Comparison of ENCODE assay signal across 30 mouse cellular contexts in the genomic region with DNA sequence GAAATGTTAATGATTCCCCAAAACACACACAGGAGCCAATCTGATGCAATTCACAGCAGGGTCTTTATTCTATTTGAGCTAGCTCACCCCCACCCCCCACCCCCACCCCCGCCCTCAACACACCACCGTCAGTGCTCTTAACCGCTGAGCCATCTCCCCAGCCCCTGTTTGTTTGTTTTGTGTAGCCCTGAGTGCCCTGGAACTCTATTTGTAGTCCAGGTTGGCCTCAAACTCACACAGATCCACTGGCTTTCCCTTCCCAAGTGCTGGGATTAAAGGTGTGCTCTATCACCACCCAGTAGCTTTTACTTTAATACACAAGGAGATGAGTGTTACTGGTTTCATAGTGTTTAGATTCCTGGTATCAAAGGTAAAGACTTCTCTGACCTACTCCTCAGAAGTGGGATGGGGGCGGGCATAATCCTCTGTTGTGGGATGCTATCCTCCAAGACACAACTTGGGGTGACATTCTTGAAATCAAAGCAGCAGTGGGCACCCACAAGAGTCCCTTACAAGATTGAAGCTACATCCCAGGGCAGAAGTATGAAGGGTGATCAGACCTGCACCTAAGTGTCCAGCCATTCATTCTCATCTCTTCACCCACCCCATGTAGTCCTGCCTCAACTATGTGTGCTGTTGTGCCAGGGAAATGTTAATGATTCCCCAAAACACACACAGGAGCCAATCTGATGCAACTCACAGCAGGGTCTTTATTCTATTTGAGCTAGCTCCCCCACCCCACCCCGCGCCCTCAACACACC. TPM values are rescaled to one million over a fixed set of nuclear protein-coding genes. Genes with fewer than 3 reads are reported as not detected.
DNase-seq lines count a peak whose midpoint lies in the region; ATAC-seq and TF ChIP-seq lines count a peak whose summit lies in the region.
"Had no signal": no experiment of that assay in that cellular context is flagged by ENCODE, and none has a peak within 500 bp of the region (broad histone marks: within the 10 kb centered on the region; RNA-seq: fewer than 3 reads in every experiment).

No protein-coding gene starts in this region.

- H3K36me3 ChIP-seq in heart, embryonic 10.5 days: no peaks in the 10 kb centered on the region
- no peaks in the 10 kb centered on the region for H3K36me3 ChIP-seq in liver, embryonic 12.5 days
- no peaks in the 10 kb centered on the region for H3K36me3 ChIP-seq in liver, embryonic 14.5 days (replicated peaks; ENCODE audit: control insufficient read depth, insufficient read depth, low read depth)
- H3K36me3 ChIP-seq in liver, postnatal 0 days (replicated peaks; ENCODE audit: insufficient read depth, low read length): no peaks in the 10 kb centered on the region
- H3K36me3 ChIP-seq: embryonic facial prominence, embryonic 10.5 days; embryonic facial prominence, embryonic 13.5 days; forebrain, embryonic 10.5 days; heart, embryonic 12.5 days; heart, embryonic 15.5 days had no signal

- DNase-seq in heart, embryonic 10.5 days (ENCODE audit: low spot score): peak; percentile 69
- no peak for DNase-seq in heart, adult 8-10 months (ENCODE audit: low spot score)
- no peak for DNase-seq in liver, embryonic 14.5 days (ENCODE audit: low read depth in 3 of 3, low spot score in 3 of 3)
- DNase-seq in liver, postnatal 0 days: no peak
- DNase-seq in adrenal gland, adult (ENCODE audit: inconsistent age in 2 of 2, low spot score in 1 of 2): no peak
- no peak for DNase-seq in neural tube, embryonic 10.5 days (ENCODE audit: extremely low spot score, low spot score)
- DNase-seq: adrenal gland, adult 8-10 months; adrenal gland, postnatal 25 days; cerebellum, adult 11-12 months; cerebellum, adult 8-10 months; cerebellum, postnatal 10 days; cerebellum, postnatal 36 days; embryo, embryonic 11 days; gastrocnemius, postnatal 14 days; heart, adult 2 months; heart, postnatal 10 days; heart, postnatal 4 days had no signal

- no peak overlapping the region for H3K9ac ChIP-seq in liver, embryonic 12.5 days
- H3K9ac ChIP-seq in liver, embryonic 14.5 days (replicated peaks): no peak overlapping the region
- no peak overlapping the region for H3K9ac ChIP-seq in liver, postnatal 0 days (replicated peaks)
- H3K9ac ChIP-seq: embryonic facial prominence, embryonic 13.5 days; forebrain, embryonic 13.5 days; heart, embryonic 12.5 days; heart, embryonic 15.5 days; hindbrain, embryonic 14.5 days had no signal

- TF ChIP-seq EP300 in liver, embryonic 14.5 days (IDR thresholded peaks at IDR 0.05; ENCODE audit: low read depth): no peak
- no peak for TF ChIP-seq EP300 in liver, postnatal 0 days (IDR thresholded peaks at IDR 0.05; ENCODE audit: low read depth)

- no peak overlapping the region for H3K4me2 ChIP-seq in liver, embryonic 12.5 days
- H3K4me2 ChIP-seq in liver, embryonic 14.5 days (ENCODE audit: low read depth): no peak overlapping the region
- no peak overlapping the region; the same call in 1 of the 2 replicates for H3K4me2 ChIP-seq in liver, postnatal 0 days (ENCODE audit: low read depth, low read length)
- H3K4me2 ChIP-seq: embryonic facial prominence, embryonic 13.5 days; forebrain, embryonic 13.5 days; heart, embryonic 12.5 days; heart, embryonic 15.5 days; hindbrain, embryonic 14.5 days had no signal

- no peak overlapping the region for H3K4me3 ChIP-seq in heart, embryonic 10.5 days
- no peak overlapping the region for H3K4me3 ChIP-seq in liver, embryonic 12.5 days
- H3K4me3 ChIP-seq in liver, embryonic 14.5 days (ENCODE audit: insufficient read depth in 1 of 2, low read depth in 2 of 2, low read length in 2 of 2): no peak overlapping the region
- no peak overlapping the region for H3K4me3 ChIP-seq in liver, postnatal 0 days (ENCODE audit: low read depth, low read length)
- H3K4me3 ChIP-seq: embryonic facial prominence, embryonic 10.5 days; embryonic facial prominence, embryonic 13.5 days; forebrain, embryonic 10.5 days; forebrain, embryonic 13.5 days; heart, adult 2 months; heart, embryonic 12.5 days; heart, embryonic 15.5 days had no signal

- H3K9me3 ChIP-seq in heart, embryonic 10.5 days: no peaks in the 10 kb centered on the region
- H3K9me3 ChIP-seq in liver, embryonic 12.5 days (replicated peaks): no peaks in the 10 kb centered on the region
- no peaks in the 10 kb centered on the region for H3K9me3 ChIP-seq in liver, embryonic 14.5 days (ENCODE audit: control insufficient read depth, low read length)
- H3K9me3 ChIP-seq in liver, postnatal 0 days (ENCODE audit: low read length): no peaks in the 10 kb centered on the region
- H3K9me3 ChIP-seq: embryonic facial prominence, embryonic 10.5 days; embryonic facial prominence, embryonic 13.5 days; forebrain, embryonic 10.5 days; forebrain, embryonic 13.5 days; heart, embryonic 12.5 days; heart, embryonic 15.5 days had no signal

- H3K27me3 ChIP-seq in heart, embryonic 10.5 days (ENCODE audit: insufficient read depth, poor library complexity, severe bottlenecking): no peaks in the 10 kb centered on the region
- H3K27me3 ChIP-seq in liver, embryonic 12.5 days (replicated peaks): no peaks in the 10 kb centered on the region; the same call in 1 of the 2 replicates
- no peaks in the 10 kb centered on the region for H3K27me3 ChIP-seq in liver, embryonic 14.5 days (ENCODE audit: control insufficient read depth, insufficient read depth, low read length)
- no peaks in the 10 kb centered on the region for H3K27me3 ChIP-seq in liver, postnatal 0 days (ENCODE audit: insufficient read depth, low read length)
- H3K27me3 ChIP-seq: embryonic facial prominence, embryonic 13.5 days; forebrain, embryonic 13.5 days; heart, embryonic 12.5 days; heart, embryonic 15.5 days had no signal

- TF ChIP-seq CTCF in liver, embryonic 14.5 days (IDR thresholded peaks at IDR 0.05; ENCODE audit: low read depth): no peak
- TF ChIP-seq CTCF in liver, postnatal 0 days (IDR thresholded peaks at IDR 0.05; ENCODE audit: low read depth): no peak

- H3K4me1 ChIP-seq in heart, embryonic 10.5 days: peaks cover 5% of the 10 kb centered on the region
- H3K4me1 ChIP-seq in liver, embryonic 12.5 days: peaks cover 11% of the 10 kb centered on the region
- peaks cover 0 to 5% of the 10 kb centered on the region in 2 experiments; a peak in 2 of 4 replicates for H3K4me1 ChIP-seq in liver, embryonic 14.5 days (replicated peaks; ENCODE audit: control insufficient read depth in 2 of 2, insufficient read depth in 2 of 2, low read length in 1 of 2)
- H3K4me1 ChIP-seq in liver, postnatal 0 days (ENCODE audit: insufficient read depth): peaks cover 18% of the 10 kb centered on the region

- H3K27ac ChIP-seq in heart, embryonic 10.5 days: no peak overlapping the region
- peak overlapping the region; percentile 62; the same call in 1 of the 2 replicates for H3K27ac ChIP-seq in liver, embryonic 12.5 days
- H3K27ac ChIP-seq in liver, embryonic 14.5 days: no peak overlapping the region
- H3K27ac ChIP-seq in liver, postnatal 0 days (ENCODE audit: low read depth): peak overlapping the region; percentile 85
- H3K27ac ChIP-seq: embryonic facial prominence, embryonic 10.5 days; embryonic facial prominence, embryonic 13.5 days; forebrain, embryonic 10.5 days; forebrain, embryonic 13.5 days; heart, adult 2 months; heart, embryonic 15.5 days; hindbrain, embryonic 14.5 days; hindbrain, postnatal 0 days had no signal

- WGBS in heart, embryonic 10.5 days: 66% methylated on average over 6 of the region's 6 CpGs
- WGBS in liver, embryonic 12.5 days (ENCODE audit: insufficient replicate concordance): 65% methylated on average over 6 of the region's 6 CpGs
- 50% methylated on average over 6 of the region's 6 CpGs for WGBS in liver, embryonic 14.5 days (ENCODE audit: insufficient replicate concordance)
- WGBS in liver, postnatal 0 days (ENCODE audit: insufficient replicate concordance): 70% methylated on average over 6 of the region's 6 CpGs

- ATAC-seq in liver, embryonic 12.5 days: no peak
- ATAC-seq in liver, embryonic 14.5 days (ENCODE audit: insufficient read depth): peak; percentile 26; the same call in 1 of the 2 replicates
- peak; percentile 56 for ATAC-seq in liver, postnatal 0 days
- ATAC-seq: CD4-positive, CD25-positive, alpha-beta regulatory T cell, adult 4 months; forebrain, embryonic 13.5 days; forebrain, embryonic 16.5 days; hindbrain, postnatal 0 days; inflammation-experienced regulatory T-cells, adult 6 months had no signal

RNA-seq across cellular contexts. Expression of gene Kyat1, which starts 5.9 kb away (rescaled TPM):
- polyA plus RNA-seq in heart, embryonic 10.5 days (2016; fragmentation: Nextera tagmentation; extraction: Ambion mirVana): 12.8 and 17.2 TPM in 2 replicates
- total RNA-seq in heart, adult 8-10 months (2022): 10 to 100 TPM; 32.6 to 36.9 (median 34.7) TPM
- polyA plus RNA-seq in liver, embryonic 12.5 days (2016; fragmentation: Nextera tagmentation; extraction: Ambion mirVana): 11.3 and 11.4 TPM in 2 replicates
- polyA plus RNA-seq in liver, embryonic 14.5 days (2012; rRNA removed): 14.3 and 16.8 TPM in 2 replicates
- 9.5 and 11.6 TPM in 2 replicates for polyA plus RNA-seq in liver, embryonic 14.5 days (2014; fragmentation: Nextera tagmentation; extraction: Ambion mirVana)
- 32.2 and 32.3 TPM in 2 replicates for polyA plus RNA-seq in liver, postnatal 0 days (2015; fragmentation: Nextera tagmentation; extraction: Ambion mirVana)

RNA-seq across cellular contexts. Expression of gene Lrrc8a, which starts 25.9 kb away (rescaled TPM):
- 20.2 and 34.4 TPM in 2 replicates for polyA plus RNA-seq in heart, embryonic 10.5 days (2016; fragmentation: Nextera tagmentation; extraction: Ambion mirVana)
- total RNA-seq in heart, adult 8-10 months (2022): 10 to 100 TPM; 50.2 to 66.4 (median 61.0) TPM
- 12.8 and 13.9 TPM in 2 replicates for polyA plus RNA-seq in liver, embryonic 12.5 days (2016; fragmentation: Nextera tagmentation; extraction: Ambion mirVana)
- 3.4 and 3.6 TPM in 2 replicates for polyA plus RNA-seq in liver, embryonic 14.5 days (2012; rRNA removed)
- polyA plus RNA-seq in liver, embryonic 14.5 days (2014; fragmentation: Nextera tagmentation; extraction: Ambion mirVana): 10.8 and 11.8 TPM in 2 replicates
- polyA plus RNA-seq in liver, postnatal 0 days (2015; fragmentation: Nextera tagmentation; extraction: Ambion mirVana): 18.6 and 20.3 TPM in 2 replicates

RNA-seq across cellular contexts. Expression of gene Gm28035, which starts 28.8 kb away (rescaled TPM):
- 0.14 and 0.19 TPM in 2 replicates for polyA plus RNA-seq in heart, embryonic 10.5 days (2016; fragmentation: Nextera tagmentation; extraction: Ambion mirVana)
- total RNA-seq in heart, adult 8-10 months (2022): 1 to 10 TPM; 1.8 to 6.1 (median 3.6) TPM
- polyA plus RNA-seq in liver, embryonic 12.5 days (2016; fragmentation: Nextera tagmentation; extraction: Ambion mirVana): 0.11 and 0.12 TPM in 2 replicates
- polyA plus RNA-seq in liver, embryonic 14.5 days (2012; rRNA removed): 0.90 and 1.1 TPM in 2 replicates
- polyA plus RNA-seq in liver, embryonic 14.5 days (2014; fragmentation: Nextera tagmentation; extraction: Ambion mirVana): 0.04 TPM in 1 of 2 replicates, not detected in the other
- 0.14 and 0.18 TPM in 2 replicates for polyA plus RNA-seq in liver, postnatal 0 days (2015; fragmentation: Nextera tagmentation; extraction: Ambion mirVana)
- total RNA-seq: MEL had no signal

RNA-seq across cellular contexts. Expression of gene Spout1, which starts 33.3 kb away (rescaled TPM):
- polyA plus RNA-seq in heart, embryonic 10.5 days (2016; fragmentation: Nextera tagmentation; extraction: Ambion mirVana): 52.1 and 72.0 TPM in 2 replicates
- 1 to 10 TPM; 5.3 to 6.3 (median 6.0) TPM for total RNA-seq in heart, adult 8-10 months (2022)
- polyA plus RNA-seq in liver, embryonic 12.5 days (2016; fragmentation: Nextera tagmentation; extraction: Ambion mirVana): 54.4 and 55.1 TPM in 2 replicates
- 18.6 and 20.3 TPM in 2 replicates for polyA plus RNA-seq in liver, embryonic 14.5 days (2012; rRNA removed)
- polyA plus RNA-seq in liver, embryonic 14.5 days (2014; fragmentation: Nextera tagmentation; extraction: Ambion mirVana): 18.7 and 25.2 TPM in 2 replicates
- 12.8 and 13.7 TPM in 2 replicates for polyA plus RNA-seq in liver, postnatal 0 days (2015; fragmentation: Nextera tagmentation; extraction: Ambion mirVana)

RNA-seq across cellular contexts. Expression of gene Endog, which starts 40.3 kb away (rescaled TPM):
- 31.3 and 32.5 TPM in 2 replicates for polyA plus RNA-seq in heart, embryonic 10.5 days (2016; fragmentation: Nextera tagmentation; extraction: Ambion mirVana)
- total RNA-seq in heart, adult 8-10 months (2022): 100 to 1,000 TPM in 1 of 4 experiments, 10 to 100 TPM in 3; 93.9 to 101 (median 96.8) TPM
- polyA plus RNA-seq in liver, embryonic 12.5 days (2016; fragmentation: Nextera tagmentation; extraction: Ambion mirVana): 23.0 and 23.3 TPM in 2 replicates
- polyA plus RNA-seq in liver, embryonic 14.5 days (2012; rRNA removed): 11.9 and 15.1 TPM in 2 replicates
- polyA plus RNA-seq in liver, embryonic 14.5 days (2014; fragmentation: Nextera tagmentation; extraction: Ambion mirVana): 19.1 and 20.3 TPM in 2 replicates
- polyA plus RNA-seq in liver, postnatal 0 days (2015; fragmentation: Nextera tagmentation; extraction: Ambion mirVana): 51.2 and 56.3 TPM in 2 replicates

Comparison
In these comparisons a context has a peak if more than half of its experiments do, and no peak if none do; other contexts are left out.
1. H3K27ac ChIP-seq: peak in liver, embryonic 12.5 days (single experiment) and liver, postnatal 0 days (single experiment); none in heart, embryonic 10.5 days (single experiment) and liver, embryonic 14.5 days (single experiment).